Mouse (Mus musculus) megakaryocyte, adult 5-6 weeks (primary cell): ENCODE measurements around the gene Ube2i. TPM values are rescaled to one million over a fixed set of nuclear protein-coding genes. Genes with fewer than 3 reads are reported as not detected.

Experiments
- ATAC-seq: 2 replicates; pipeline ENCODE4 v1.8.0; 2016; ENCODE audit warnings: mild to moderate bottlenecking, inconsistent platforms; ENCODE audit not compliant: poor library complexity, severe bottlenecking
- total RNA-seq, 2 experiments: library from RNA; stranded (forward) in 1 of 2; stranded (reverse) in 1 of 2; fragments of 153-499, 151-499 nt in 1 of 2; fragments of 221-1000, 200-1000 nt in 1 of 2; gene quantifications; 2 replicates each; pipeline versions ENCODE4 v1.2.3 to v1.2.4; 2015 to 2017

The Ube2i gene
- total RNA-seq, 2 experiments from 2014 or later = 214 to 270 TPM

- ATAC-seq = no peak
Measured at GRCm38 (mm10) chr17:25219492-25220295, 54.7 kb downstream of the Ube2i start.

GRCm38 (mm10) chr17:25218967-25219366 lies 55.5 kb downstream of the Ube2i start:
- no peak for ATAC-seq

GRCm38 (mm10) chr17:25215431-25215830 lies 59.0 kb downstream of the Ube2i start:
- ATAC-seq = no peak

Other genes starting within 250 kb of the Ube2i start
- gene Tmem204, start 191.0 kb downstream of the Ube2i start, total RNA-seq (2015) = not detected in 2 replicates
- not detected in 2 replicates for gene Tmem204, start 191.0 kb downstream of the Ube2i start, total RNA-seq (2017)
- gene Telo2, start 158.7 kb downstream of the Ube2i start, total RNA-seq (2015) = 3.9 and 4.4 TPM in 2 replicates
- gene Telo2, start 158.7 kb downstream of the Ube2i start, total RNA-seq (2017) = 8.8 and 11.3 TPM in 2 replicates
- not detected in 2 replicates for gene Ptx4, start 153.9 kb downstream of the Ube2i start, total RNA-seq (2015)
- not detected in 2 replicates for gene Ptx4, start 153.9 kb downstream of the Ube2i start, total RNA-seq (2017)
- 12.3 and 13.1 TPM in 2 replicates for gene Clcn7, start 141.2 kb downstream of the Ube2i start, total RNA-seq (2015)
- 16.6 and 18.3 TPM in 2 replicates for gene Clcn7, start 141.2 kb downstream of the Ube2i start, total RNA-seq (2017)
- gene Ccdc154, start 112.2 kb downstream of the Ube2i start, total RNA-seq (2015) = not detected in 2 replicates
- gene Ccdc154, start 112.2 kb downstream of the Ube2i start, total RNA-seq (2017) = 0.11 TPM in 1 of 2 replicates, not detected in the other
- not detected in 2 replicates for gene Gm38655, start 99.2 kb downstream of the Ube2i start, total RNA-seq (2015)
- not detected in 2 replicates for gene Gm38655, start 99.2 kb downstream of the Ube2i start, total RNA-seq (2017)
- gene BC003965, start 90.1 kb downstream of the Ube2i start, total RNA-seq (2015) = 9.7 and 10.8 TPM in 2 replicates
- 2.7 and 5.9 TPM in 2 replicates for gene BC003965, start 90.1 kb downstream of the Ube2i start, total RNA-seq (2017)
- gene Unkl, start 86.2 kb downstream of the Ube2i start, total RNA-seq (2015) = 7.3 and 7.7 TPM in 2 replicates
- 7.3 and 10.5 TPM in 2 replicates for gene Unkl, start 86.2 kb downstream of the Ube2i start, total RNA-seq (2017)
- 17.1 and 19.0 TPM in 2 replicates for gene Gnptg, start 34.5 kb downstream of the Ube2i start, total RNA-seq (2015)
- 12.3 and 13.0 TPM in 2 replicates for gene Gnptg, start 34.5 kb downstream of the Ube2i start, total RNA-seq (2017)
- 7.3 and 9.2 TPM in 2 replicates for gene Tsr3, start 34.5 kb downstream of the Ube2i start, total RNA-seq (2015)
- 15.0 and 22.8 TPM in 2 replicates for gene Tsr3, start 34.5 kb downstream of the Ube2i start, total RNA-seq (2017)
- 3.3 and 3.7 TPM in 2 replicates for gene Baiap3, start 18.3 kb downstream of the Ube2i start, total RNA-seq (2015)
- gene Baiap3, start 18.3 kb downstream of the Ube2i start, total RNA-seq (2017) = 1.8 and 4.0 TPM in 2 replicates
- gene Prss34, start 23.8 kb upstream of the Ube2i start, total RNA-seq (2015) = 432 and 451 TPM in 2 replicates
- gene Prss34, start 23.8 kb upstream of the Ube2i start, total RNA-seq (2017) = 249 and 277 TPM in 2 replicates
- gene Prss28, start 34.0 kb upstream of the Ube2i start, total RNA-seq (2015) = 0.18 and 1.8 TPM in 2 replicates
- gene Prss28, start 34.0 kb upstream of the Ube2i start, total RNA-seq (2017) = 1.3 and 2.0 TPM in 2 replicates
- gene Prss29, start 44.0 kb upstream of the Ube2i start, total RNA-seq (2015) = not detected in 2 replicates
- gene Prss29, start 44.0 kb upstream of the Ube2i start, total RNA-seq (2017) = not detected in 2 replicates
- not detected in 2 replicates for gene Tpsab1, start 70.9 kb upstream of the Ube2i start, total RNA-seq (2015)
- not detected in 2 replicates for gene Tpsab1, start 70.9 kb upstream of the Ube2i start, total RNA-seq (2017)
- not detected in 2 replicates for gene Tpsb2, start 91.7 kb upstream of the Ube2i start, total RNA-seq (2015)
- gene Tpsb2, start 91.7 kb upstream of the Ube2i start, total RNA-seq (2017) = not detected in 2 replicates
- gene Tpsg1, start 94.7 kb upstream of the Ube2i start, total RNA-seq (2015) = not detected in 2 replicates
- not detected in 2 replicates for gene Tpsg1, start 94.7 kb upstream of the Ube2i start, total RNA-seq (2017)
- gene Cacna1h, start 159.2 kb upstream of the Ube2i start, total RNA-seq (2015) = 0.05 TPM in 1 of 2 replicates, not detected in the other
- gene Cacna1h, start 159.2 kb upstream of the Ube2i start, total RNA-seq (2017) = not detected in 2 replicates
- not detected in 2 replicates for gene Tekt4, start 180.0 kb upstream of the Ube2i start, total RNA-seq (2015)
- not detected in 2 replicates for gene Tekt4, start 180.0 kb upstream of the Ube2i start, total RNA-seq (2017)
- not detected in 2 replicates for gene Sstr5, start 222.7 kb upstream of the Ube2i start, total RNA-seq (2015)
- gene Sstr5, start 222.7 kb upstream of the Ube2i start, total RNA-seq (2017) = not detected in 2 replicates